Mouse (Mus musculus) cerebellum, adult 8-10 months (tissue): ENCODE results near the gene Zfp617.
"Not testable (repeated sequence)": the region's sequence is repeated elsewhere in the genome, so short reads cannot be mapped to it uniquely, and the experiment has no call there.

Experiments
- DNase-seq: peaks from one replicate; pipeline ENCODE4 v3.0.0; 2022

Zfp617 gene

GRCm38 (mm10) chr8:71908309-71909261, at the start of gene Zfp617, which contains the start of gene Zfp882:
Gene Zfp617, plus strand, starts transcription at chr8:71908635.
Gene Zfp882, plus strand, starts transcription at chr8:71908608.
- DNase-seq, result peak; percentile 88

GRCm38 (mm10) chr8:71861551-71861950, 46.9 kb upstream of the Zfp617 start:
- not testable (repeated sequence) for DNase-seq

- DNase-seq, result not testable (repeated sequence)
These were observed 46.4 kb upstream of the Zfp617 start for GRCm38 (mm10) chr8:71862038-71862437.

- DNase-seq, result peak; percentile 69
These were observed 26.7 kb upstream of the Zfp617 start, which contains the start of gene Zfp709 for GRCm38 (mm10) chr8:71881618-71882274. Gene Zfp709, plus strand, starts transcription at chr8:71882019.

GRCm38 (mm10) chr8:71900666-71901065, 7.8 kb upstream of the Zfp617 start:
- DNase-seq, result not testable (repeated sequence)

GRCm38 (mm10) chr8:71903084-71903483, 5.4 kb upstream of the Zfp617 start:
- not testable (repeated sequence) for DNase-seq

- no peak for DNase-seq
These were observed 1.6 kb upstream of the Zfp617 start for GRCm38 (mm10) chr8:71906809-71907208.

GRCm38 (mm10) chr8:71907798-71908257, 607 bp upstream of the Zfp617 start:
- DNase-seq, result no peak

- no peak for DNase-seq
These were observed 3.9 kb downstream of the Zfp617 start for GRCm38 (mm10) chr8:71912286-71912685.

GRCm38 (mm10) chr8:71922567-71923401, 14.3 kb downstream of the Zfp617 start:
- peak; percentile 92 for DNase-seq

GRCm38 (mm10) chr8:71925791-71926190, 17.4 kb downstream of the Zfp617 start:
- DNase-seq, result no peak

- DNase-seq, result no peak
These were observed 18.1 kb downstream of the Zfp617 start for GRCm38 (mm10) chr8:71926551-71926950.

- no peak for DNase-seq
These were observed 19.3 kb downstream of the Zfp617 start for GRCm38 (mm10) chr8:71927779-71928178.

- DNase-seq, result not testable (repeated sequence)
These were observed 29.6 kb downstream of the Zfp617 start for GRCm38 (mm10) chr8:71938037-71938436.

- DNase-seq, result no peak
These were observed 32.1 kb downstream of the Zfp617 start for GRCm38 (mm10) chr8:71940293-71941208.

- DNase-seq, result no peak
These were observed 33.3 kb downstream of the Zfp617 start for GRCm38 (mm10) chr8:71941776-71942175.

- no peak for DNase-seq
These were observed 40.2 kb downstream of the Zfp617 start for GRCm38 (mm10) chr8:71948624-71949023.

- DNase-seq, result peak; percentile 98
These were observed 42.2 kb downstream of the Zfp617 start, which contains the start of gene Zfp961 for GRCm38 (mm10) chr8:71950482-71951221. Gene Zfp961, plus strand, starts transcription at chr8:71951038.

GRCm38 (mm10) chr8:71951436-71952161, 43.2 kb downstream of the Zfp617 start:
- peak; percentile 20 for DNase-seq

GRCm38 (mm10) chr8:71952489-71952888, 44.1 kb downstream of the Zfp617 start:
- DNase-seq, result no peak
